Mouse (Mus musculus) urinary bladder, postnatal 25 days (tissue): ENCODE measurements around the gene Olfr187.
"Not testable (repeated sequence)": the region's sequence is repeated elsewhere in the genome, so short reads cannot be mapped to it uniquely, and the experiment has no call there.

Source experiments
- DNase-seq: peaks from one replicate; pipeline ENCODE4 v3.0.0; 2022; ENCODE audit warnings: low spot score

The Olfr187 gene

GRCm38 (mm10) chr16:59039710-59040109, at the start of gene Olfr187:
Olfr187 (minus strand) TSS chr16:59039767.
- no peak for DNase-seq

- not testable (repeated sequence) for DNase-seq
Observed at GRCm38 (mm10) chr16:59081113-59081512, 41.5 kb upstream of the Olfr187 start.

GRCm38 (mm10) chr16:59077905-59078304, 38.3 kb upstream of the Olfr187 start, which contains the start of gene Olfr190:
Olfr190 (minus strand) TSS chr16:59078005.
- no peak for DNase-seq

GRCm38 (mm10) chr16:59073520-59073919, 34.0 kb upstream of the Olfr187 start:
- DNase-seq = no peak

- no peak for DNase-seq
Observed at GRCm38 (mm10) chr16:59071755-59072154, 32.2 kb upstream of the Olfr187 start.

GRCm38 (mm10) chr16:59062411-59062810, 22.8 kb upstream of the Olfr187 start:
- DNase-seq = not testable (repeated sequence)

GRCm38 (mm10) chr16:59049286-59049685, 9.7 kb upstream of the Olfr187 start:
- DNase-seq = not testable (repeated sequence)

- DNase-seq = no peak
Observed at GRCm38 (mm10) chr16:59048860-59049259, 9.3 kb upstream of the Olfr187 start.

- no peak for DNase-seq
Observed at GRCm38 (mm10) chr16:59047579-59047978, 8.0 kb upstream of the Olfr187 start.

GRCm38 (mm10) chr16:59045835-59046234, 6.3 kb upstream of the Olfr187 start:
- no peak for DNase-seq

- DNase-seq = no peak
Observed at GRCm38 (mm10) chr16:59030191-59030590, 9.4 kb downstream of the Olfr187 start, which contains the start of gene Olfr186. Olfr186 (minus strand) TSS chr16:59030291.

- DNase-seq = no peak
Observed at GRCm38 (mm10) chr16:59013357-59014018, 26.1 kb downstream of the Olfr187 start.

GRCm38 (mm10) chr16:59007146-59007545, 32.4 kb downstream of the Olfr187 start:
- no peak for DNase-seq

- DNase-seq = no peak
Observed at GRCm38 (mm10) chr16:58995057-58995456, 44.5 kb downstream of the Olfr187 start, which contains the start of gene Olfr183. Olfr183 (plus strand) TSS chr16:58995357.
